Mouse (Mus musculus) heart, adult 2 months (tissue): ENCODE data around the gene Sh3yl1.

Experiments
- CTCF ChIP-seq: fragments of 200-600 bp; IDR thresholded peaks from 2 replicates; pipeline ENCODE4 v1.8.1; 2022; ENCODE audit warnings: antibody characterized with exemption, mild to moderate bottlenecking, moderate library complexity
- EP300 ChIP-seq: fragments of 200-500 bp; IDR thresholded peaks from 2 replicates; pipeline ENCODE4 v1.6.1; 2011; ENCODE audit warnings: low read depth, low read length, control low read depth; ENCODE audit not compliant: insufficient read depth
- POLR2A ChIP-seq: fragments of 200-500 bp; IDR thresholded peaks from 2 replicates; pipeline ENCODE4 v1.6.1; 2011; ENCODE audit warnings: mild to moderate bottlenecking, low read depth, low read length, control low read depth; ENCODE audit not compliant: insufficient read depth

GRCm38 (mm10) chr12:30891438-30891837, 20.0 kb upstream of the Sh3yl1 start:
- no peak for TF ChIP-seq EP300
- TF ChIP-seq POLR2A = no peak
- no peak for TF ChIP-seq CTCF
